Mouse (Mus musculus) stomach, postnatal 0 days (tissue): ENCODE results near the gene Kcnj10. TPM values are rescaled to one million over a fixed set of nuclear protein-coding genes. Genes with fewer than 3 reads are reported as not detected.

Experiments used
- ATAC-seq: fragments of 200-750 bp; cut with Nextera tagmentation; 2 replicates; pipeline ENCODE4 v1.8.0; 2017; ENCODE audit not compliant: low FRiP score, low TSS enrichment
- DNase-seq: peaks from one replicate; pipeline ENCODE4 v3.0.0-alpha.2; 2016; ENCODE audit warnings: low spot score
- H3K27ac ChIP-seq: fragments of 300-500 bp; sonication (generic); replicated peaks from 2 replicates; pipeline ENCODE4 v1.5.1; 2014; ENCODE audit warnings: mild to moderate bottlenecking, control low read depth
- H3K27me3 ChIP-seq: fragments of 300-500 bp; sonication (generic); 2 replicates; pipeline ENCODE4 v1.6.1; 2014; ENCODE audit warnings: low read length; ENCODE audit not compliant: control insufficient read depth, insufficient read depth
- H3K36me3 ChIP-seq: fragments of 300-500 bp; sonication (generic); 2 replicates; pipeline ENCODE4 v1.6.1; 2014; ENCODE audit warnings: low read length, mixed read lengths; ENCODE audit not compliant: control insufficient read depth, insufficient read depth
- H3K4me1 ChIP-seq: fragments of 300-500 bp; sonication (generic); replicated peaks from 2 replicates; pipeline ENCODE4 v1.6.1; 2014; ENCODE audit warnings: antibody characterized with exemption; ENCODE audit not compliant: control insufficient read depth, insufficient read depth
- H3K4me2 ChIP-seq: fragments of 300-500 bp; sonication (generic); replicated peaks from 2 replicates; pipeline ENCODE4 v1.6.1; 2014; ENCODE audit warnings: low read depth, mild to moderate bottlenecking, control low read depth, moderate library complexity
- H3K4me3 ChIP-seq: fragments of 300-500 bp; sonication (generic); 2 replicates; pipeline ENCODE4 v1.5.1; 2014; ENCODE audit warnings: low read depth, low read length, control low read depth
- H3K9ac ChIP-seq: fragments of 300-500 bp; sonication (generic); 2 replicates; pipeline ENCODE4 v1.6.1; 2014; ENCODE audit warnings: mild to moderate bottlenecking, low read length, control low read depth, mixed read lengths
- H3K9me3 ChIP-seq: fragments of 300-500 bp; sonication (generic); 2 replicates; pipeline ENCODE4 v1.6.1; 2016; ENCODE audit warnings: low read length; ENCODE audit not compliant: control insufficient read depth
- CTCF ChIP-seq: IDR thresholded peaks from 2 replicates; pipeline ENCODE4 v1.5.1; 2016; ENCODE audit warnings: antibody characterized with exemption, low read depth, mild to moderate bottlenecking, moderate library complexity
- EP300 ChIP-seq: optimal IDR thresholded peaks from 2 replicates; pipeline ENCODE3; 2016; ENCODE audit warnings: antibody characterized with exemption
- WGBS: fragments of 180-500 bp; shearing (Covaris S2); extraction: QIAGEN DNeasy Blood & Tissue Kit; methylation state at CpG from one replicate; pipeline ENCODE4 v1.1.7; 2014; 5-methylcytosine and 5-hydroxymethylcytosine counted together
- polyA plus RNA-seq: library from polyadenylated mRNA; unstranded; fragments of >200 nt; fragmentation: Nextera tagmentation; extraction: Ambion mirVana; gene quantifications from 2 replicates; pipeline ENCODE4 v1.2.1, GENCODE M21; 2015

Gene Kcnj10
- polyA plus RNA-seq, 1 experiment from 2014 or later: 0.17 TPM

DNA sequence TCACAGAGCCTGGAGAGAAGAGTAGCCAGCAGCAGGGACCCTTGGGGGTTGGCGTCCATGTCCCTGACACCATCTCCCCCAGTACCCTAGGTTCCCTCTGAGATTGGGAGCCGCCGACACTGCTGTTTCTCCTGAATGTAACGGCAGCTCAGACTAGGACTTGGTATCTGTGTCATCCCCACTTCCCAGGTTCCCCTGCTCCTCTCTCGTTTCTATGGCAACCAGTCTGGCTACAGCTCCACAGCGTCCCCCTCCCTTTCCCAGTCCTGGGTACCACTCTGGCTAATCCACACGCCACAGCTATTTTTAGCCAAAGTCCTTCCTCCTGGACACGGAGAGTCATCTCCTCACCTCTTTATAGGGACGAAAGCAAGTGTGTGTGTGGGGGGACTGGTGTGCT is 11.9 kb upstream of the Kcnj10 start, which contains the start of gene Kcnj9:
Gene Kcnj9 (minus strand): TSS at position 188 of the 400 bp plus-strand sequence.
- H3K9ac ChIP-seq: no peak within 1 kb of the TSS
- no peaks in the 10 kb centered on the region for H3K9me3 ChIP-seq
- H3K4me3 ChIP-seq: no peak within 1 kb of the TSS
- no peak for TF ChIP-seq CTCF
- no peak for TF ChIP-seq EP300
- 37% methylated on average over 9 of the region's 9 CpGs for WGBS
- no peaks in the 10 kb centered on the region; the same call in 1 of the 2 replicates for H3K27me3 ChIP-seq
- no peak for ATAC-seq
- no peak within 1 kb of the TSS for H3K27ac ChIP-seq
- H3K4me2 ChIP-seq: no peak within 1 kb of the TSS
- no peaks in the 10 kb centered on the region for H3K36me3 ChIP-seq
- H3K4me1 ChIP-seq: no peaks in the 10 kb centered on the region
- DNase-seq: no peak

DNA sequence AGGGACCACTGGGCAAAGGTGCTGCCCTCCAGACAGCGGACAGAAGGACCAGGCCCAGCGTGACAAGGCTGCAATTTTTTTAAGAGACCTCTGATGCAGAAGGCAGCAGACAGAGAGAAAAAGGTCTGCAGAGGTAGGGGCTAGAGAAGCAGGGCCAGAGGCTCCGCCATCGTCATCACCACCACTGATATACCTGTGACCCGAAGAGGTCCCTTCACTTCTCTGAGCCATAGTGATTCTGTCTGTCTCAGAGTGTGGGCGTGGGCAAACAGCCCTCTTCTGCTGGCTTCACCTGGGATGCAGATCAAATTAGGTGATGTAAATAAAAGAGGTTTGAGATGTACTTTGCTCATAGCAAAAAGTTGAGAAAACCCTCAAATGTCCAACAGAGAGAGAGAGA is 11.4 kb upstream of the Kcnj10 start:
- no peak for ATAC-seq
- no peak for DNase-seq
- WGBS: 72% methylated on average over 6 of the region's 6 CpGs

GRCm38 (mm10) chr1:172331422-172331947 is 9.5 kb upstream of the Kcnj10 start:
- Histone ChIP-seq H3K27me3 (no peaks in the 10 kb centered on the region; the same call in 1 of the 2 replicates), H3K4me1 (no peaks in the 10 kb centered on the region), H3K4me3 (no peak overlapping the region), H3K36me3 (no peaks in the 10 kb centered on the region), H3K9ac (no peak overlapping the region), H3K4me2 (no peak overlapping the region), H3K27ac (no peak overlapping the region), H3K9me3 (no peaks in the 10 kb centered on the region)
- ATAC-seq: no peak
- no peak for TF ChIP-seq CTCF
- no peak for TF ChIP-seq EP300
- 69% methylated on average over 8 of the region's 8 CpGs for WGBS
- DNase-seq: no peak

More for the DNA sequence above, 11.4 kb upstream of the Kcnj10 start:
- no peak overlapping the region for H3K4me2 ChIP-seq
- TF ChIP-seq CTCF (no peak), EP300 (no peak)
- H3K9ac ChIP-seq: no peak overlapping the region
- H3K27me3 ChIP-seq: no peaks in the 10 kb centered on the region; the same call in 1 of the 2 replicates
- H3K9me3 ChIP-seq: no peaks in the 10 kb centered on the region
- no peaks in the 10 kb centered on the region for H3K4me1 ChIP-seq
- H3K36me3 ChIP-seq: no peaks in the 10 kb centered on the region
- no peak overlapping the region for H3K4me3 ChIP-seq
- no peak overlapping the region for H3K27ac ChIP-seq

DNA sequence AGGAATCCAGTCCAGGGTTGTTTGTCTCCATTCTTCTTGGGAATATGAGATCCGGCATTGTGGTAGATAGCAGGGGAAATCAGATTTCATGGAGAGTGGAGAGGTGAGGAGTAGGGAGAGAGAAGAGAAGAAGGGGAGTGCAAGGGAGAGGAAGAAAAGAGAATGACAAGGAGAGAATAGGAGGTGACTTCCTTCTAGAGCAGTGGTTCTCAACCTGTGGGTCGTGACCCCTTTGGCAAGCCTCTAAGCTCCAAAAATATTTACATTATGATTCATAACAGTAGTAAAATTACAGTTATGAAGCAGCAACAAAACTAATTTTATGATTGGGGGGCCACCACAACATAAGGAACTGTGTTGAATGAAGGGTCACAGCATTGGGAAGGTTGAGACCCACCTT is 8.1 kb upstream of the Kcnj10 start:
- Histone ChIP-seq H3K27me3 (no peaks in the 10 kb centered on the region), H3K9me3 (no peaks in the 10 kb centered on the region), H3K9ac (no peak overlapping the region), H3K4me2 (no peak overlapping the region), H3K27ac (no peak overlapping the region), H3K4me3 (no peak overlapping the region), H3K4me1 (no peaks in the 10 kb centered on the region), H3K36me3 (no peaks in the 10 kb centered on the region)
- 66% methylated on average over 2 of the region's 2 CpGs for WGBS
- ATAC-seq (no peak), DNase-seq (no peak)
- TF ChIP-seq CTCF (no peak), EP300 (no peak)

DNA sequence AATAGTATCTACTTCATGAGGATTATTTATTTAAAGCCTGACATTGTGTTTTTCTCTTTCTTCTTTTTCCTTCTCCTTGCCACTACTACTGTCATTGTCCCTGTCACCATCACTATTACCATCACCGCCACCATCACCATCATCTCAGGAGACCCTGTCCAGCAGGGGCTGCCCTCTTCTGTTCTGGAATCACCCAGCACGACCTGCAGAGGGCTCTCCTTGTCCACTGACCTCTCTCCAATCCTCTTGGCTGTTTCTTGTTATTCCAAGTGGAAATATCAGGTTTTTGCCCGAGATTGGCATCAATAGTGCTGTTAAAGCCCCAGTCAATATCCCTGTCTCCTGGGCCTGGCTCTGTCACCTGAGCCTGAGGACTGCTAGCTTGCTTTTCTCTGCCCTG is 7.5 kb upstream of the Kcnj10 start:
- Histone ChIP-seq H3K27me3 (no peaks in the 10 kb centered on the region), H3K27ac (no peak overlapping the region), H3K4me2 (no peak overlapping the region), H3K9ac (no peak overlapping the region), H3K4me1 (no peaks in the 10 kb centered on the region), H3K36me3 (no peaks in the 10 kb centered on the region), H3K4me3 (no peak overlapping the region), H3K9me3 (no peaks in the 10 kb centered on the region)
- ATAC-seq: no peak
- TF ChIP-seq EP300: no peak
- peak; percentile 59 for TF ChIP-seq CTCF
- DNase-seq: no peak
- 19% methylated on average over 3 of the region's 3 CpGs for WGBS

GRCm38 (mm10) chr1:172335804-172336203 is 5.2 kb upstream of the Kcnj10 start:
- TF ChIP-seq EP300 (no peak), CTCF (no peak)
- no peaks in the 10 kb centered on the region for H3K4me1 ChIP-seq
- no peak overlapping the region for H3K4me3 ChIP-seq
- no peaks in the 10 kb centered on the region for H3K9me3 ChIP-seq
- no peaks in the 10 kb centered on the region for H3K36me3 ChIP-seq
- no peak for ATAC-seq
- DNase-seq: no peak
- H3K9ac ChIP-seq: no peak overlapping the region
- H3K27ac ChIP-seq: no peak overlapping the region
- no peaks in the 10 kb centered on the region; the same call in 1 of the 2 replicates for H3K27me3 ChIP-seq
- 70% methylated on average over 15 of the region's 15 CpGs for WGBS
- H3K4me2 ChIP-seq: no peak overlapping the region
